Mouse (Mus musculus): ENCODE data around the gene Slc10a6.

- TF ChIP-seq GATA1 (IDR thresholded peaks at IDR 0.05; ENCODE audit: low read length) (no peak), TAL1 (IDR thresholded peaks at IDR 0.05; ENCODE audit: low read length) (no peak)
Observed at GRCm38 (mm10) chr5:103596467-103597146, 32.6 kb downstream of the Slc10a6 start.
